Mouse (Mus musculus) kidney, embryonic 15.5 days (tissue): ENCODE data around the gene Amdhd2. TPM values are rescaled to one million over a fixed set of nuclear protein-coding genes. Genes with fewer than 3 reads are reported as not detected.
A peak's percentile ranks its signal among the peaks of the same experiment; 100 is the strongest.

Experiments used
- ATAC-seq: fragments of 200-750 bp; cut with Nextera tagmentation; replicated peaks from 2 replicates; pipeline ENCODE4 v1.8.0; 2017; ENCODE audit warnings: moderate TSS enrichment; ENCODE audit not compliant: low FRiP score
- H3K27ac ChIP-seq: fragments of 300-500 bp; sonication (generic); 2 replicates; pipeline ENCODE4 v1.5.1; 2015; ENCODE audit warnings: mild to moderate bottlenecking, inconsistent platforms
- H3K27me3 ChIP-seq: fragments of 300-500 bp; sonication (generic); 2 replicates; pipeline ENCODE4 v1.6.1; 2015; ENCODE audit warnings: inconsistent platforms
- H3K36me3 ChIP-seq: fragments of 300-500 bp; sonication (generic); 2 replicates; pipeline ENCODE4 v1.6.1; 2015; ENCODE audit warnings: inconsistent platforms
- H3K4me1 ChIP-seq: fragments of 300-500 bp; sonication (generic); 2 replicates; pipeline ENCODE4 v1.6.1; 2015; ENCODE audit warnings: inconsistent platforms
- H3K4me2 ChIP-seq: fragments of 300-500 bp; sonication (generic); 2 replicates; pipeline ENCODE4 v1.6.1; 2015; ENCODE audit warnings: moderate library complexity, mild to moderate bottlenecking, inconsistent platforms
- H3K4me3 ChIP-seq: fragments of 300-500 bp; sonication (generic); replicated peaks from 2 replicates; pipeline ENCODE4 v1.5.1; 2015; ENCODE audit warnings: mild to moderate bottlenecking, inconsistent platforms
- H3K9ac ChIP-seq: fragments of 300-500 bp; sonication (generic); 2 replicates; pipeline ENCODE4 v1.6.1; 2015; ENCODE audit warnings: mild to moderate bottlenecking, inconsistent platforms
- H3K9me3 ChIP-seq: fragments of 300-500 bp; sonication (generic); replicated peaks from 2 replicates; pipeline ENCODE4 v1.6.1; 2016; ENCODE audit warnings: inconsistent platforms
- WGBS: fragments of 180-500 bp; shearing (Covaris S2); methylation state at CpG from one replicate; pipeline ENCODE4 v1.1.7; 2015; ENCODE audit warnings: mixed read lengths; 5-methylcytosine and 5-hydroxymethylcytosine counted together
- polyA plus RNA-seq: library from polyadenylated mRNA; unstranded; fragments of >200 nt; fragmentation: Nextera tagmentation; extraction: Ambion mirVana; gene quantifications from 2 replicates; pipeline ENCODE4 v1.2.1, GENCODE M21; 2015

Amdhd2 gene
- polyA plus RNA-seq, 1 experiment from 2014 or later = 40.9 TPM

GRCm38 (mm10) chr17:24193268-24193667, 29.7 kb upstream of the Amdhd2 start:
- Histone ChIP-seq H3K4me2 (no peak overlapping the region), H3K36me3 (peaks cover 5% of the 10 kb centered on the region; the same call in 1 of the 2 replicates), H3K4me1 (no peaks in the 10 kb centered on the region), H3K9ac (no peak overlapping the region), H3K4me3 (no peak overlapping the region), H3K9me3 (no peaks in the 10 kb centered on the region), H3K27me3 (no peaks in the 10 kb centered on the region), H3K27ac (no peak overlapping the region)
- WGBS = 87% methylated on average over 8 of the region's 8 CpGs
- ATAC-seq = no peak

GRCm38 (mm10) chr17:24192848-24193247, 29.3 kb upstream of the Amdhd2 start:
- no peak overlapping the region for H3K4me2 ChIP-seq
- H3K27me3 ChIP-seq = no peaks in the 10 kb centered on the region
- H3K9me3 ChIP-seq = no peaks in the 10 kb centered on the region
- no peak for ATAC-seq
- no peaks in the 10 kb centered on the region for H3K4me1 ChIP-seq
- peaks cover 8% of the 10 kb centered on the region; the same call in 1 of the 2 replicates for H3K36me3 ChIP-seq
- H3K27ac ChIP-seq = no peak overlapping the region
- H3K4me3 ChIP-seq = no peak overlapping the region
- H3K9ac ChIP-seq = no peak overlapping the region
- 58% methylated on average over 8 of the region's 8 CpGs for WGBS

- Histone ChIP-seq H3K9me3 (no peaks in the 10 kb centered on the region), H3K9ac (no peak overlapping the region), H3K4me3 (no peak overlapping the region), H3K27ac (no peak overlapping the region), H3K4me1 (no peaks in the 10 kb centered on the region), H3K27me3 (no peaks in the 10 kb centered on the region), H3K36me3 (peaks cover 10% of the 10 kb centered on the region; the same call in 1 of the 2 replicates), H3K4me2 (no peak overlapping the region)
- WGBS = 70% methylated on average over 4 of the region's 4 CpGs
- no peak for ATAC-seq
Measured at GRCm38 (mm10) chr17:24191481-24191880, 27.9 kb upstream of the Amdhd2 start.

- no peak overlapping the region for H3K9ac ChIP-seq
- WGBS = 87% methylated on average over 2 of the region's 2 CpGs
Measured at GRCm38 (mm10) chr17:24190934-24191333, 27.4 kb upstream of the Amdhd2 start.

GRCm38 (mm10) chr17:24174259-24174658, 10.7 kb upstream of the Amdhd2 start:
- Histone ChIP-seq H3K4me2 (no peak overlapping the region), H3K27ac (no peak overlapping the region), H3K27me3 (no peaks in the 10 kb centered on the region), H3K36me3 (no peaks in the 10 kb centered on the region), H3K4me1 (peaks cover 6% of the 10 kb centered on the region), H3K9me3 (no peaks in the 10 kb centered on the region), H3K9ac (no peak overlapping the region), H3K4me3 (no peak overlapping the region)
- ATAC-seq = no peak
- WGBS = 80% methylated on average over 3 of the region's 3 CpGs

More at GRCm38 (mm10) chr17:24190934-24191333, 27.4 kb upstream of the Amdhd2 start:
- no peak for ATAC-seq
- Histone ChIP-seq H3K4me3 (no peak overlapping the region), H3K27me3 (no peaks in the 10 kb centered on the region), H3K4me2 (no peak overlapping the region), H3K4me1 (no peaks in the 10 kb centered on the region), H3K36me3 (peaks cover 12% of the 10 kb centered on the region), H3K27ac (no peak overlapping the region), H3K9me3 (no peaks in the 10 kb centered on the region)

GRCm38 (mm10) chr17:24173423-24173822, 9.9 kb upstream of the Amdhd2 start:
- no peaks in the 10 kb centered on the region for H3K9me3 ChIP-seq
- no peak overlapping the region for H3K4me2 ChIP-seq
- WGBS = 7% methylated on average over 3 of the region's 3 CpGs
- H3K4me3 ChIP-seq = no peak overlapping the region
- no peaks in the 10 kb centered on the region for H3K36me3 ChIP-seq
- no peak for ATAC-seq
- H3K9ac ChIP-seq = no peak overlapping the region
- no peaks in the 10 kb centered on the region for H3K27me3 ChIP-seq
- H3K27ac ChIP-seq = no peak overlapping the region
- peaks cover 9% of the 10 kb centered on the region for H3K4me1 ChIP-seq

GRCm38 (mm10) chr17:24171738-24172137, 8.2 kb upstream of the Amdhd2 start:
- H3K4me2 ChIP-seq = no peak overlapping the region
- no peak overlapping the region for H3K27ac ChIP-seq
- ATAC-seq = no peak
- peaks cover 12% of the 10 kb centered on the region for H3K36me3 ChIP-seq
- H3K27me3 ChIP-seq = no peaks in the 10 kb centered on the region
- no peak overlapping the region for H3K4me3 ChIP-seq
- peaks cover 25% of the 10 kb centered on the region for H3K4me1 ChIP-seq
- no peak overlapping the region for H3K9ac ChIP-seq
- WGBS = 88% methylated on average over 4 of the region's 4 CpGs
- H3K9me3 ChIP-seq = no peaks in the 10 kb centered on the region

GRCm38 (mm10) chr17:24170729-24171128, 7.2 kb upstream of the Amdhd2 start:
- H3K9ac ChIP-seq = no peak overlapping the region
- H3K9me3 ChIP-seq = no peaks in the 10 kb centered on the region
- peaks cover 17% of the 10 kb centered on the region for H3K36me3 ChIP-seq
- no peak overlapping the region for H3K4me2 ChIP-seq
- H3K4me1 ChIP-seq = peaks cover 28% of the 10 kb centered on the region
- no peak overlapping the region for H3K27ac ChIP-seq
- WGBS = 84% methylated on average over 5 of the region's 5 CpGs
- no peaks in the 10 kb centered on the region for H3K27me3 ChIP-seq
- H3K4me3 ChIP-seq = no peak overlapping the region
- ATAC-seq = no peak

GRCm38 (mm10) chr17:24170125-24170524, 6.6 kb upstream of the Amdhd2 start:
- WGBS = 66% methylated on average over 3 of the region's 3 CpGs
- H3K9me3 ChIP-seq = no peaks in the 10 kb centered on the region
- H3K4me1 ChIP-seq = peaks cover 34% of the 10 kb centered on the region
- H3K4me2 ChIP-seq = peak overlapping the region; percentile 74
- H3K4me3 ChIP-seq = peak overlapping the region; percentile 91
- H3K9ac ChIP-seq = peak overlapping the region; percentile 90
- ATAC-seq = no peak
- no peaks in the 10 kb centered on the region for H3K27me3 ChIP-seq
- peaks cover 23% of the 10 kb centered on the region for H3K36me3 ChIP-seq
- peak overlapping the region; percentile 97; the same call in 1 of the 2 replicates for H3K27ac ChIP-seq

GRCm38 (mm10) chr17:24169317-24170065, 5.9 kb upstream of the Amdhd2 start, which contains the start of gene Atp6v0c:
TSS of gene Atp6v0c (minus strand) at chr17:24169702.
- no peaks in the 10 kb centered on the region for H3K9me3 ChIP-seq
- ATAC-seq = peak; percentile 92
- H3K4me3 ChIP-seq = peak within 1 kb of the TSS; percentile 91
- no peaks in the 10 kb centered on the region for H3K27me3 ChIP-seq
- peak within 1 kb of the TSS; percentile 90 for H3K9ac ChIP-seq
- peaks cover 29% of the 10 kb centered on the region for H3K36me3 ChIP-seq
- peak within 1 kb of the TSS; percentile 97 for H3K27ac ChIP-seq
- under 1% methylated on average over 58 of the region's 58 CpGs for WGBS
- H3K4me2 ChIP-seq = peak within 1 kb of the TSS; percentile 74
- peaks cover 38% of the 10 kb centered on the region for H3K4me1 ChIP-seq

- WGBS = under 1% methylated on average over 41 of the region's 41 CpGs
Measured at GRCm38 (mm10) chr17:24168590-24169277, 5.2 kb upstream of the Amdhd2 start.

GRCm38 (mm10) chr17:24167891-24168505, 4.4 kb upstream of the Amdhd2 start:
- Histone ChIP-seq H3K27me3 (no peaks in the 10 kb centered on the region), H3K27ac (peak overlapping the region; percentile 97), H3K36me3 (peaks cover 30% of the 10 kb centered on the region), H3K4me3 (peak overlapping the region; percentile 91), H3K4me1 (peaks cover 40% of the 10 kb centered on the region), H3K9me3 (no peaks in the 10 kb centered on the region), H3K4me2 (peak overlapping the region; percentile 74), H3K9ac (peak overlapping the region; percentile 90)
- WGBS = 47% methylated on average over 7 of the region's 7 CpGs
- ATAC-seq = no peak

More at GRCm38 (mm10) chr17:24168590-24169277, 5.2 kb upstream of the Amdhd2 start:
- H3K27ac ChIP-seq = peak overlapping the region; percentile 97
- H3K27me3 ChIP-seq = no peaks in the 10 kb centered on the region
- no peaks in the 10 kb centered on the region for H3K9me3 ChIP-seq
- peaks cover 30% of the 10 kb centered on the region for H3K36me3 ChIP-seq
- peak overlapping the region; percentile 74 for H3K4me2 ChIP-seq
- peak; percentile 59 for ATAC-seq
- H3K4me3 ChIP-seq = peak overlapping the region; percentile 91
- peaks cover 38% of the 10 kb centered on the region for H3K4me1 ChIP-seq
- H3K9ac ChIP-seq = peak overlapping the region; percentile 90
